Mouse (Mus musculus): ENCODE measurements around the gene Iqsec1. TPM values are rescaled to one million over a fixed set of nuclear protein-coding genes. Genes with fewer than 3 reads are reported as not detected.

Iqsec1 gene
- polyA plus RNA-seq, 1 experiment from 2014 or later = 2.6 TPM

GRCm38 (mm10) chr6:90736074-90736672 is 252.3 kb downstream of the Iqsec1 start:
- ATAC-seq (ENCODE audit: low read depth) (peak; percentile 24), DNase-seq (no peak)
- peaks cover 34% of the 10 kb centered on the region for H3K4me1 ChIP-seq (replicated peaks)
- peak overlapping the region; percentile 74 for H3K4me3 ChIP-seq (replicated peaks)
- no peak overlapping the region for H3K27ac ChIP-seq
- no peaks in the 10 kb centered on the region for H3K9me3 ChIP-seq (replicated peaks)
- peaks cover 57% of the 10 kb centered on the region for H3K27me3 ChIP-seq
- H3K9ac ChIP-seq = peak overlapping the region; percentile 65
- WGBS (ENCODE audit: insufficient replicate concordance) = 1% methylated on average over 69 of the region's 69 CpGs
- H3K36me3 ChIP-seq = no peaks in the 10 kb centered on the region
- peak overlapping the region; percentile 95 for H3K4me2 ChIP-seq

DNA sequence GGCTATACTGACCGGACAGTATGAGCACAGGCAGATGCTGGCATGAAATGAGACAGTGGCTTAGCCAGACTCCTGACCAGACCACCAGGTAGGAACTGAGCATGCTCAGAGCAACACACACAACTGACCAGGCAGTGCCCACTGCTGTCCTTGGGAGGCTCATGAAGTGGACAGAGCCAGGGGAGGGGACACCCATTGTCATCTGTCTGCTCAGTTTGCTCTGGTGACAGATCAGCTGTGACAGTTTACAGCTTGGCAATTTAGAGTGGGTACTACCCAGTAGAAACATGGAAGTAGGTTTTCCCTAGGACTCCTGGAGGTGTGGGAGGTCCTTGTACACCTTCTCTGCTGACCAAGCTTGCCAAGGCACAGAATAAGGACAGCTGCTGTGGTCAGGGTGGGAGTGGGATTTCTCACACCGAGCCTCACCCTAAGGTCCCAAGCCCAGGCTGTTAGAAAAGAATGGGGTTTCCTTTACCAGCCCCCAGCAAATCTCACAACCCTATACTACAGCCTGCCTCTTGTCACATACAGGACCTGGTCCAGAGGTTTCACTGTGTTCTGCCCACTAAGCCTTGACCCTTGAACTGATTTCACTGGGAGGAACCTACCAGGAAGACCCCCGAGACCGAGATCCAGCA is 253.0 kb downstream of the Iqsec1 start:
- Histone ChIP-seq H3K9ac (peak overlapping the region; percentile 65; the same call in 1 of the 2 replicates), H3K27ac (no peak overlapping the region), H3K4me3 (replicated peaks) (peak overlapping the region; percentile 74), H3K27me3 (peaks cover 57% of the 10 kb centered on the region), H3K9me3 (replicated peaks) (no peaks in the 10 kb centered on the region), H3K4me2 (peak overlapping the region; percentile 95), H3K36me3 (no peaks in the 10 kb centered on the region), H3K4me1 (replicated peaks) (peaks cover 30% of the 10 kb centered on the region)
- 44% methylated on average over 4 of the region's 4 CpGs for WGBS (ENCODE audit: insufficient replicate concordance)
- no peak for DNase-seq
- no peak for ATAC-seq (ENCODE audit: low read depth)

DNA sequence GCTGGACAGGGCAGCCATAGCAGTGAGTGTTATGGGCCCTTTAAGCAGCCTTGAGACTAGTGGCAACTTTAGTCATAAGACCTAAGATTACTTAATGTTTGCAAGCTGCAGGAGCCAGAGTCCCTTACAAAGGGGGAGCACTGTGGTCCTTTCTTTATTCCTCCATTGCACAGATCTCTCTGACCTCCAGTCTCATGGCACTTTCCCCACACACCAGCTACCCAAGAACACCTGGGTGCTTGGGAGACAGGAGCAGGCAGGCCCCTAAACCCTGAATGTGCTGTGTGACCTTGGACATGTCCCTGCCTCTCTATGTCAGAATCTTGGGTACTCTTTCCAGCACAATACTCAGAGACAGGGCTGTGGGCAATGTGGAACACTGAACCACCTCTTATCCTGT is 253.7 kb downstream of the Iqsec1 start:
- no peak overlapping the region for H3K27ac ChIP-seq
- no peak overlapping the region for H3K4me3 ChIP-seq (replicated peaks)
- no peak overlapping the region for H3K4me2 ChIP-seq
- ATAC-seq (ENCODE audit: low read depth) (no peak), DNase-seq (no peak)
- peaks cover 23% of the 10 kb centered on the region for H3K4me1 ChIP-seq (replicated peaks)
- peaks cover 57% of the 10 kb centered on the region for H3K27me3 ChIP-seq
- H3K9me3 ChIP-seq (replicated peaks) = no peaks in the 10 kb centered on the region
- H3K9ac ChIP-seq = no peak overlapping the region
- H3K36me3 ChIP-seq = no peaks in the 10 kb centered on the region

GRCm38 (mm10) chr6:90731327-90731726 is 257.2 kb downstream of the Iqsec1 start:
- Histone ChIP-seq H3K36me3 (no peaks in the 10 kb centered on the region), H3K9ac (no peak overlapping the region), H3K4me1 (replicated peaks) (peaks cover 13% of the 10 kb centered on the region), H3K4me2 (no peak overlapping the region), H3K27me3 (peaks cover 43% of the 10 kb centered on the region), H3K27ac (no peak overlapping the region), H3K4me3 (replicated peaks) (no peak overlapping the region), H3K9me3 (replicated peaks) (no peaks in the 10 kb centered on the region)
- ATAC-seq (ENCODE audit: low read depth) (no peak), DNase-seq (no peak)
- 14% methylated on average over 4 of the region's 4 CpGs for WGBS (ENCODE audit: insufficient replicate concordance)

GRCm38 (mm10) chr6:90729829-90730228 is 258.7 kb downstream of the Iqsec1 start:
- ATAC-seq (ENCODE audit: low read depth) = no peak
- WGBS (ENCODE audit: insufficient replicate concordance) = 61% methylated on average over 5 of the region's 5 CpGs
- no peaks in the 10 kb centered on the region for H3K9me3 ChIP-seq (replicated peaks)

GRCm38 (mm10) chr6:90728491-90728931 is 260.0 kb downstream of the Iqsec1 start:
- DNase-seq = peak; percentile 66
- no peak overlapping the region for H3K9ac ChIP-seq
- peak; percentile 76 for ATAC-seq (ENCODE audit: low read depth)
- no peaks in the 10 kb centered on the region for H3K9me3 ChIP-seq (replicated peaks)
- no peak overlapping the region for H3K27ac ChIP-seq
- 0% methylated on average over 1 of the region's 1 CpGs for WGBS (ENCODE audit: insufficient replicate concordance)
- peaks cover 12% of the 10 kb centered on the region for H3K4me1 ChIP-seq (replicated peaks)
- H3K36me3 ChIP-seq = no peaks in the 10 kb centered on the region
- H3K4me3 ChIP-seq (replicated peaks) = no peak overlapping the region
- peaks cover 16% of the 10 kb centered on the region; the same call in 1 of the 2 replicates for H3K27me3 ChIP-seq
- no peak overlapping the region for H3K4me2 ChIP-seq

More at GRCm38 (mm10) chr6:90729829-90730228, 258.7 kb downstream of the Iqsec1 start:
- H3K27me3 ChIP-seq = peaks cover 28% of the 10 kb centered on the region
- H3K4me1 ChIP-seq (replicated peaks) = peaks cover 12% of the 10 kb centered on the region
- no peak overlapping the region for H3K9ac ChIP-seq
- no peak overlapping the region for H3K4me2 ChIP-seq
- no peaks in the 10 kb centered on the region for H3K36me3 ChIP-seq
- H3K4me3 ChIP-seq (replicated peaks) = no peak overlapping the region
- no peak for DNase-seq
- H3K27ac ChIP-seq = no peak overlapping the region

GRCm38 (mm10) chr6:90727826-90728225 is 260.7 kb downstream of the Iqsec1 start:
- ATAC-seq (ENCODE audit: low read depth) (no peak), DNase-seq (no peak)
- no peak overlapping the region for H3K9ac ChIP-seq
- H3K27ac ChIP-seq = no peak overlapping the region
- H3K4me2 ChIP-seq = no peak overlapping the region
- WGBS (ENCODE audit: insufficient replicate concordance) = 78% methylated on average over 3 of the region's 3 CpGs
- no peak overlapping the region for H3K4me3 ChIP-seq (replicated peaks)
- peaks cover 12% of the 10 kb centered on the region; the same call in 1 of the 2 replicates for H3K27me3 ChIP-seq
- H3K9me3 ChIP-seq (replicated peaks) = no peaks in the 10 kb centered on the region
- H3K4me1 ChIP-seq (replicated peaks) = peaks cover 12% of the 10 kb centered on the region
- no peaks in the 10 kb centered on the region for H3K36me3 ChIP-seq

DNA sequence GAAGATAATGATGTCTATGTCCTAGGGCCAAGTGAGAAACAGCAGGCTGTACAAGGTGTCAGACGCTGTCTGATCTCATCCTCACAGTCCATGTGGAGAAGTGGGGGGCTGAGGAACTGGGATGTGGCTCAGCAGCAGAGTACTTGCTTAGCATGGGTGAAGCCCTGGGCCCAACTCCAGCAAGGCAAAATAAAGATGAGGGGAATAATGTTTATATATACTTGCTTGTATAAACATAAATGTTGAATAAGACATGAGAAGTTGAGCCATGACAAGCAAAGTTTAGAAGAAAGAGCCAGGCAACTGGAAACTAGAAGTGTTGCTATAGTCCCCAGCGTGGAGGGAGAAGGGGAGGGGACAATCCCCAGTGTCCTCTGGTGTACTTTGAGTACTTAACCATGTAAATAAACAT is 261.8 kb downstream of the Iqsec1 start:
- ATAC-seq (ENCODE audit: low read depth) = no peak
- Histone ChIP-seq H3K9me3 (replicated peaks) (no peaks in the 10 kb centered on the region), H3K36me3 (no peaks in the 10 kb centered on the region), H3K27me3 (peaks cover 3% of the 10 kb centered on the region; the same call in 1 of the 2 replicates), H3K4me3 (replicated peaks) (no peak overlapping the region), H3K4me1 (replicated peaks) (peaks cover 12% of the 10 kb centered on the region), H3K27ac (no peak overlapping the region), H3K4me2 (no peak overlapping the region), H3K9ac (no peak overlapping the region)
- WGBS (ENCODE audit: insufficient replicate concordance) = 55% methylated on average over 2 of the region's 2 CpGs
- no peak for DNase-seq

DNA sequence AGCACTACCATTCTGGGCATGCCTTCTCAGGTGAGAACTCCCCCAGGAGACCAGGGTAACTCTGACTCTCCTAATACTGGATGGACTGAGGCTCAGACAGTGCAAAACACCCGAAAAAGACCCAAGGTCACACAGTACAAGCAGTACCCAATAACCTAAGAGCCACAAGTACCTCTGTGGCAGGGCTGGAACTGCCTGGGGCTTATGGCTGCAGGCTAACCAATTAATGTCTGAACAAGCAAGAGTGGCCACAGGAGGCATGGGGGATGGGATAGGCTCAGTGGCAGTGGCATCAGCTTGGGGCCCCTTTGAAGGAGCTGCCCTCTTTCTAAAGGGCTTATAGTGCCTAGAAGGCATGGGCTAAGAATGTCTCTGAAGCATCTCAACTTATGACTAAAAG is 263.0 kb downstream of the Iqsec1 start:
- DNase-seq (no peak), ATAC-seq (ENCODE audit: low read depth) (no peak)
- Histone ChIP-seq H3K9me3 (replicated peaks) (no peaks in the 10 kb centered on the region), H3K4me3 (replicated peaks) (no peak overlapping the region), H3K4me1 (replicated peaks) (peaks cover 15% of the 10 kb centered on the region), H3K9ac (peak overlapping the region; percentile 17; the same call in 1 of the 2 replicates), H3K4me2 (no peak overlapping the region), H3K27ac (no peak overlapping the region), H3K36me3 (no peaks in the 10 kb centered on the region), H3K27me3 (no peaks in the 10 kb centered on the region; the same call in 1 of the 2 replicates)
- WGBS (ENCODE audit: insufficient replicate concordance) = 52% methylated on average over 1 of the region's 1 CpGs

DNA sequence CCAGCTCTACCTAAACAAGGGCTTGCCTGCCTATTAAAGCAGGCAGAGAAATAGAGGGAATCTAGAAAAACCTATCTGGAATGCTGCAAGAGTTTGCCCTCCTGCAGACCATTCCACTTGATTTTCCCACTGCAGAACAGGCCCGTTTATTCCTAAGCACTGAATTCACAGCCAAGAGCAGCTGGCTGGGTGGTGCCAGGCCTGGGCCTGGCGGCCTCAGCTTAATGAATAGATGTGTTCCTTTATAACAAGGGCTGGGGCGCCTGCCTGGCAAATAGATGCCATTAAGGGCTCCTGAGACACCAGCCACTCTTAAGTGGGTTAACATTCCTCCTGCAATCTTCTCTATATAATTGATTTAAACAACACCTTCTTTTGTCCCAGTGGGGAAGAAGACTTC is 265.5 kb downstream of the Iqsec1 start:
- Histone ChIP-seq H3K9me3 (replicated peaks) (no peaks in the 10 kb centered on the region), H3K27ac (no peak overlapping the region), H3K4me2 (no peak overlapping the region), H3K36me3 (no peaks in the 10 kb centered on the region), H3K9ac (no peak overlapping the region), H3K27me3 (no peaks in the 10 kb centered on the region; the same call in 1 of the 2 replicates), H3K4me3 (replicated peaks) (no peak overlapping the region), H3K4me1 (replicated peaks) (peaks cover 22% of the 10 kb centered on the region)
- no peak for ATAC-seq (ENCODE audit: low read depth)
- DNase-seq = no peak
- WGBS (ENCODE audit: insufficient replicate concordance) = 65% methylated on average over 3 of the region's 3 CpGs

GRCm38 (mm10) chr6:90720996-90721746 is 267.3 kb downstream of the Iqsec1 start:
- H3K4me1 ChIP-seq (replicated peaks) = peaks cover 33% of the 10 kb centered on the region
- no peak overlapping the region for H3K9ac ChIP-seq
- no peaks in the 10 kb centered on the region; the same call in 1 of the 2 replicates for H3K27me3 ChIP-seq
- no peak overlapping the region for H3K4me2 ChIP-seq
- WGBS (ENCODE audit: insufficient replicate concordance) = 32% methylated on average over 5 of the region's 5 CpGs
- H3K9me3 ChIP-seq (replicated peaks) = no peaks in the 10 kb centered on the region
- no peak overlapping the region for H3K27ac ChIP-seq
- no peak overlapping the region for H3K4me3 ChIP-seq (replicated peaks)
- DNase-seq = peak; percentile 51
- no peaks in the 10 kb centered on the region for H3K36me3 ChIP-seq
- ATAC-seq (ENCODE audit: low read depth) = peak; percentile 52; the same call in 1 of the 2 replicates

Data from liver, embryonic 13.5 days (tissue).